Mouse (Mus musculus) brain, embryonic 14.5 days (tissue): ENCODE measurements around the gene Elovl5.

ENCODE experiments used
- CTCF ChIP-seq: fragments of 200-500 bp; IDR thresholded peaks from 2 replicates; pipeline ENCODE4 v1.5.1; 2012; ENCODE audit warnings: inconsistent platforms, mild to moderate bottlenecking, moderate library complexity, borderline replicate concordance; ENCODE audit not compliant: insufficient read depth, insufficient read length; ENCODE audit errors: extremely low read depth
- POLR2A ChIP-seq: fragments of 200-500 bp; IDR thresholded peaks from 2 replicates; pipeline ENCODE4 v1.6.1; 2012; ENCODE audit warnings: mild to moderate bottlenecking, inconsistent platforms, borderline replicate concordance; ENCODE audit not compliant: poor library complexity, insufficient read depth, insufficient read length, severe bottlenecking; ENCODE audit errors: extremely low read depth

DNA sequence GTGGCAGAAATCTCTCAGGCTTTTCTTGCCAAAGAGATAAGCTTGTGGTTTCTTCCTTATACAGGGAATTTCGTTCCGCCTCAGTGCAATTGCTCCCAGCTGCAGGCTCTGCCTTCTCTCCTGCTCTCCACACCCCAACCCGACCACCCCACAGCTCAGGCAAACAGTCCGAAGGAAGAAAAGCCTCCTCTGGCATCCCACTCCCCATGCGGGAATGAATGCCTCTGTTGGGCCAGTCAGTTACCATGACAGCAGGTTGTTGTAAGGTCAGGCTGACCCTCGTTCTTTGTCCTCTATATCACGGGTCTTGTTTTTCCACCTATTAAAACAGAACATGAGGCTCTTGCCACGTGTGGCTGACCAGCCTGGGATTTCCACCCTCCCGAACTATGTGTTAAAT, 104.1 kb downstream of the Elovl5 start:
- TF ChIP-seq CTCF: no peak
- TF ChIP-seq POLR2A: no peak
